Mouse (Mus musculus): ENCODE results near the gene Mpp1. TPM values are rescaled to one million over a fixed set of nuclear protein-coding genes. Genes with fewer than 3 reads are reported as not detected.
"Not testable (repeated sequence)": the region's sequence is repeated elsewhere in the genome, so short reads cannot be mapped to it uniquely, and the experiment has no call there.

Mpp1 gene
- 47.9 and 48.6 TPM in 2 replicates for polyA plus RNA-seq (2015; fragmentation: Nextera tagmentation; extraction: Ambion mirVana)

GRCm38 (mm10) chrX:75130467-75131160 lies at the start of gene Mpp1:
Gene Mpp1 (minus strand): TSS chrX:75131016.
- ATAC-seq (ENCODE audit: low FRiP score, low read depth), result peak; percentile 100
- H3K36me3 ChIP-seq, result 0 out of 2 replicates have a peak, but pooled peaks cover under 1% of the 10 kb centered on the region
- 11% methylated on average over 36 of the region's 36 CpGs for WGBS
- H3K9ac ChIP-seq, result peak within 1 kb of the TSS; percentile 76
- H3K4me1 ChIP-seq, result 0 out of 2 replicates have a peak, but pooled peaks cover 2% of the 10 kb centered on the region
- peak within 1 kb of the TSS; percentile 56 for H3K4me3 ChIP-seq
- H3K4me2 ChIP-seq (replicated peaks), result peak within 1 kb of the TSS; percentile 61
- H3K27me3 ChIP-seq, result no peaks in the 10 kb centered on the region
- no peaks in the 10 kb centered on the region for H3K9me3 ChIP-seq
- H3K27ac ChIP-seq, result no peak within 1 kb of the TSS

- Histone ChIP-seq H3K9ac (no peak within 1 kb of the TSS), H3K4me1 (no peaks in the 10 kb centered on the region)
- no peak for ATAC-seq (ENCODE audit: low FRiP score, low read depth)
Measured at GRCm38 (mm10) chrX:75163670-75164069, 32.9 kb upstream of the Mpp1 start, which contains the start of gene Smim9. Gene Smim9 (minus strand): TSS chrX:75163770.

GRCm38 (mm10) chrX:75155576-75156243 lies 24.9 kb upstream of the Mpp1 start:
- H3K9me3 ChIP-seq, result no peaks in the 10 kb centered on the region
- peak; percentile 77 for ATAC-seq (ENCODE audit: low FRiP score, low read depth)
- peak overlapping the region; percentile 64 for H3K4me2 ChIP-seq (replicated peaks)
- H3K36me3 ChIP-seq, result no peaks in the 10 kb centered on the region
- no peak overlapping the region for H3K27ac ChIP-seq
- peak overlapping the region; percentile 47 for H3K4me3 ChIP-seq
- H3K27me3 ChIP-seq, result no peaks in the 10 kb centered on the region
- H3K9ac ChIP-seq, result peak overlapping the region; percentile 61
- no peaks in the 10 kb centered on the region for H3K4me1 ChIP-seq
- 27% methylated on average over 24 of the region's 49 CpGs for WGBS

More at GRCm38 (mm10) chrX:75163670-75164069, 32.9 kb upstream of the Mpp1 start, which contains the start of gene Smim9:
- Histone ChIP-seq H3K36me3 (no peaks in the 10 kb centered on the region), H3K27me3 (no peaks in the 10 kb centered on the region), H3K27ac (no peak within 1 kb of the TSS), H3K4me2 (replicated peaks) (no peak within 1 kb of the TSS), H3K4me3 (no peak within 1 kb of the TSS), H3K9me3 (no peaks in the 10 kb centered on the region)
- WGBS, result 67% methylated on average over 1 of the region's 1 CpGs

GRCm38 (mm10) chrX:75152249-75152648 lies 21.4 kb upstream of the Mpp1 start:
- no peaks in the 10 kb centered on the region for H3K4me1 ChIP-seq
- H3K27me3 ChIP-seq, result no peaks in the 10 kb centered on the region
- H3K4me3 ChIP-seq, result no peak overlapping the region
- no peak overlapping the region for H3K9ac ChIP-seq
- no peaks in the 10 kb centered on the region for H3K9me3 ChIP-seq
- H3K27ac ChIP-seq, result no peak overlapping the region
- H3K36me3 ChIP-seq, result no peaks in the 10 kb centered on the region
- WGBS, result 82% methylated on average over 1 of the region's 1 CpGs
- H3K4me2 ChIP-seq (replicated peaks), result no peak overlapping the region
- no peak for ATAC-seq (ENCODE audit: low FRiP score, low read depth)

GRCm38 (mm10) chrX:75150304-75150703 lies 19.5 kb upstream of the Mpp1 start:
- 81% methylated on average over 2 of the region's 2 CpGs for WGBS
- Histone ChIP-seq H3K27ac (no peak overlapping the region), H3K4me3 (no peak overlapping the region), H3K4me2 (replicated peaks) (no peak overlapping the region), H3K9me3 (no peaks in the 10 kb centered on the region), H3K9ac (no peak overlapping the region), H3K36me3 (no peaks in the 10 kb centered on the region), H3K27me3 (no peaks in the 10 kb centered on the region), H3K4me1 (no peaks in the 10 kb centered on the region)
- ATAC-seq (ENCODE audit: low FRiP score, low read depth), result no peak

- 75% methylated on average over 4 of the region's 4 CpGs for WGBS
- no peak for ATAC-seq (ENCODE audit: low FRiP score, low read depth)
- H3K36me3 ChIP-seq, result no peaks in the 10 kb centered on the region
- no peaks in the 10 kb centered on the region for H3K27me3 ChIP-seq
- H3K9me3 ChIP-seq, result no peaks in the 10 kb centered on the region
- no peak overlapping the region for H3K27ac ChIP-seq
- no peak overlapping the region for H3K4me3 ChIP-seq
- no peaks in the 10 kb centered on the region for H3K4me1 ChIP-seq
- no peak overlapping the region for H3K9ac ChIP-seq
- H3K4me2 ChIP-seq (replicated peaks), result no peak overlapping the region
Measured at GRCm38 (mm10) chrX:75148414-75148813, 17.6 kb upstream of the Mpp1 start.

- H3K9me3 ChIP-seq; H3K27me3 ChIP-seq; H3K36me3 ChIP-seq; H3K27ac ChIP-seq; ATAC-seq (ENCODE audit: low FRiP score, low read depth); H3K4me1 ChIP-seq: not testable (repeated sequence)
- 21% methylated on average over 21 of the region's 42 CpGs for WGBS
- Histone ChIP-seq H3K4me2 (replicated peaks) (peak overlapping the region; percentile 63), H3K9ac (0 out of 2 replicates have a peak overlapping the region, but pooled peaks have one; percentile 48), H3K4me3 (peak overlapping the region; percentile 38)
Measured at GRCm38 (mm10) chrX:75143124-75143555, 12.3 kb upstream of the Mpp1 start.

- no peak overlapping the region for H3K9ac ChIP-seq
- ATAC-seq (ENCODE audit: low FRiP score, low read depth), result no peak
- 91% methylated on average over 2 of the region's 2 CpGs for WGBS
- no peak overlapping the region for H3K4me3 ChIP-seq
- no peaks in the 10 kb centered on the region for H3K4me1 ChIP-seq
- H3K4me2 ChIP-seq (replicated peaks), result no peak overlapping the region
- no peaks in the 10 kb centered on the region for H3K9me3 ChIP-seq
- no peaks in the 10 kb centered on the region for H3K27me3 ChIP-seq
- no peak overlapping the region for H3K27ac ChIP-seq
- no peaks in the 10 kb centered on the region for H3K36me3 ChIP-seq
Measured at GRCm38 (mm10) chrX:75138182-75138581, 7.4 kb upstream of the Mpp1 start.

- no peaks in the 10 kb centered on the region for H3K36me3 ChIP-seq
- no peak for ATAC-seq (ENCODE audit: low FRiP score, low read depth)
- no peak overlapping the region for H3K4me3 ChIP-seq
- 87% methylated on average over 2 of the region's 2 CpGs for WGBS
- no peaks in the 10 kb centered on the region for H3K27me3 ChIP-seq
- no peaks in the 10 kb centered on the region for H3K4me1 ChIP-seq
- no peak overlapping the region for H3K9ac ChIP-seq
- H3K27ac ChIP-seq, result no peak overlapping the region
- no peak overlapping the region for H3K4me2 ChIP-seq (replicated peaks)
- no peaks in the 10 kb centered on the region for H3K9me3 ChIP-seq
Measured at GRCm38 (mm10) chrX:75137729-75138128, 6.9 kb upstream of the Mpp1 start.

GRCm38 (mm10) chrX:75136938-75137337 lies 6.1 kb upstream of the Mpp1 start:
- no peak overlapping the region for H3K4me2 ChIP-seq (replicated peaks)
- H3K9ac ChIP-seq, result no peak overlapping the region
- H3K4me1 ChIP-seq, result no peaks in the 10 kb centered on the region
- no peaks in the 10 kb centered on the region for H3K36me3 ChIP-seq
- H3K27ac ChIP-seq, result no peak overlapping the region
- H3K4me3 ChIP-seq, result no peak overlapping the region
- no peak for ATAC-seq (ENCODE audit: low FRiP score, low read depth)
- no peaks in the 10 kb centered on the region for H3K9me3 ChIP-seq
- no peaks in the 10 kb centered on the region for H3K27me3 ChIP-seq

- no peak overlapping the region for H3K27ac ChIP-seq
- H3K4me3 ChIP-seq, result no peak overlapping the region
- H3K9ac ChIP-seq, result no peak overlapping the region
- peaks cover 10% of the 10 kb centered on the region; the same call in 1 of the 2 replicates for H3K36me3 ChIP-seq
- ATAC-seq (ENCODE audit: low FRiP score, low read depth), result no peak
- H3K4me1 ChIP-seq, result 0 out of 2 replicates have a peak, but pooled peaks cover 2% of the 10 kb centered on the region
- H3K27me3 ChIP-seq, result no peaks in the 10 kb centered on the region
- 63% methylated on average over 2 of the region's 2 CpGs for WGBS
- H3K4me2 ChIP-seq (replicated peaks), result peak overlapping the region; percentile 19; the same call in 1 of the 2 replicates
- no peaks in the 10 kb centered on the region for H3K9me3 ChIP-seq
Measured at GRCm38 (mm10) chrX:75129474-75129873, 1.3 kb downstream of the Mpp1 start.

GRCm38 (mm10) chrX:75128333-75128980 lies 2.4 kb downstream of the Mpp1 start:
- no peak overlapping the region for H3K4me3 ChIP-seq
- 0 out of 2 replicates have a peak, but pooled peaks cover 2% of the 10 kb centered on the region for H3K4me1 ChIP-seq
- H3K27me3 ChIP-seq, result no peaks in the 10 kb centered on the region
- no peak overlapping the region for H3K4me2 ChIP-seq (replicated peaks)
- ATAC-seq (ENCODE audit: low FRiP score, low read depth), result no peak
- no peaks in the 10 kb centered on the region for H3K9me3 ChIP-seq
- no peak overlapping the region for H3K27ac ChIP-seq
- H3K9ac ChIP-seq, result no peak overlapping the region
- peaks cover 10% of the 10 kb centered on the region; the same call in 1 of the 2 replicates for H3K36me3 ChIP-seq
